Mouse (Mus musculus) forebrain, embryonic 12.5 days (tissue): ENCODE measurements around the gene Utrn. TPM values are rescaled to one million over a fixed set of nuclear protein-coding genes. Genes with fewer than 3 reads are reported as not detected.
A peak's percentile ranks its signal among the peaks of the same experiment; 100 is the strongest.

Source experiments
- ATAC-seq: fragments of 200-750 bp; cut with Nextera tagmentation; 2 replicates; pipeline ENCODE4 v1.8.0; 2017; ENCODE audit warnings: moderate TSS enrichment; ENCODE audit not compliant: low FRiP score
- H3K27ac ChIP-seq: fragments of 300-500 bp; sonication (generic); 2 replicates; pipeline ENCODE4 v1.5.1; 2016; ENCODE audit warnings: mild to moderate bottlenecking
- H3K27me3 ChIP-seq: fragments of 300-500 bp; sonication (generic); 2 replicates; pipeline ENCODE4 v1.6.1; 2016; ENCODE audit warnings: mild to moderate bottlenecking
- H3K36me3 ChIP-seq: fragments of 300-500 bp; sonication (generic); replicated peaks from 2 replicates; pipeline ENCODE4 v1.6.1; 2016; ENCODE audit warnings: mild to moderate bottlenecking
- H3K4me1 ChIP-seq: fragments of 300-500 bp; sonication (generic); 2 replicates; pipeline ENCODE4 v1.6.1; 2016
- H3K4me2 ChIP-seq: fragments of 300-500 bp; sonication (generic); 2 replicates; pipeline ENCODE4 v1.6.1; 2016; ENCODE audit warnings: mild to moderate bottlenecking, moderate library complexity
- H3K4me3 ChIP-seq: fragments of 300-500 bp; sonication (generic); replicated peaks from 2 replicates; pipeline ENCODE4 v1.5.1; 2016; ENCODE audit warnings: mild to moderate bottlenecking
- H3K9ac ChIP-seq: fragments of 300-500 bp; sonication (generic); 2 replicates; pipeline ENCODE4 v1.6.1; 2016; ENCODE audit warnings: mild to moderate bottlenecking
- H3K9me3 ChIP-seq: fragments of 300-500 bp; sonication (generic); 2 replicates; pipeline ENCODE4 v1.6.1; 2016
- WGBS: fragments of 180-500 bp; shearing (Covaris S2); methylation state at CpG from one replicate; pipeline ENCODE4 v1.1.7; 2016; 5-methylcytosine and 5-hydroxymethylcytosine counted together
- polyA plus RNA-seq: library from polyadenylated mRNA; unstranded; fragments of >200 nt; fragmentation: Nextera tagmentation; extraction: Ambion mirVana; gene quantifications from 2 replicates; pipeline ENCODE4 v1.2.1, GENCODE M21; 2016

The Utrn gene
- polyA plus RNA-seq, 1 experiment from 2014 or later, result 34.3 TPM

GRCm38 (mm10) chr10:12805826-12806225, 63.3 kb downstream of the Utrn start:
- Histone ChIP-seq H3K4me1 (peaks cover 7% of the 10 kb centered on the region; the same call in 1 of the 2 replicates), H3K36me3 (no peaks in the 10 kb centered on the region), H3K4me3 (no peak overlapping the region), H3K9ac (no peak overlapping the region), H3K27me3 (no peaks in the 10 kb centered on the region), H3K27ac (no peak overlapping the region), H3K9me3 (no peaks in the 10 kb centered on the region), H3K4me2 (no peak overlapping the region)
- 84% methylated on average over 2 of the region's 2 CpGs for WGBS
- ATAC-seq, result no peak

GRCm38 (mm10) chr10:12803939-12804338, 65.2 kb downstream of the Utrn start:
- 80% methylated on average over 1 of the region's 1 CpGs for WGBS
- H3K27ac ChIP-seq, result no peak overlapping the region
- no peak for ATAC-seq

GRCm38 (mm10) chr10:12799416-12799815, 69.7 kb downstream of the Utrn start:
- H3K27ac ChIP-seq, result no peak overlapping the region
- 94% methylated on average over 2 of the region's 2 CpGs for WGBS
- no peak overlapping the region for H3K4me3 ChIP-seq
- no peaks in the 10 kb centered on the region for H3K9me3 ChIP-seq
- H3K4me1 ChIP-seq, result peaks cover 9% of the 10 kb centered on the region
- ATAC-seq, result no peak
- no peaks in the 10 kb centered on the region for H3K36me3 ChIP-seq
- H3K27me3 ChIP-seq, result no peaks in the 10 kb centered on the region
- no peak overlapping the region for H3K9ac ChIP-seq
- no peak overlapping the region for H3K4me2 ChIP-seq

More at GRCm38 (mm10) chr10:12803939-12804338, 65.2 kb downstream of the Utrn start:
- H3K4me1 ChIP-seq, result peaks cover 7% of the 10 kb centered on the region; the same call in 1 of the 2 replicates
- H3K4me3 ChIP-seq, result no peak overlapping the region
- no peaks in the 10 kb centered on the region for H3K9me3 ChIP-seq
- H3K27me3 ChIP-seq, result no peaks in the 10 kb centered on the region
- no peaks in the 10 kb centered on the region for H3K36me3 ChIP-seq
- H3K4me2 ChIP-seq, result no peak overlapping the region
- no peak overlapping the region for H3K9ac ChIP-seq

GRCm38 (mm10) chr10:12798248-12798647, 70.9 kb downstream of the Utrn start:
- Histone ChIP-seq H3K4me1 (peaks cover 9% of the 10 kb centered on the region), H3K9me3 (no peaks in the 10 kb centered on the region), H3K36me3 (no peaks in the 10 kb centered on the region), H3K4me2 (no peak overlapping the region), H3K4me3 (no peak overlapping the region), H3K27me3 (no peaks in the 10 kb centered on the region), H3K9ac (no peak overlapping the region), H3K27ac (no peak overlapping the region)
- 92% methylated on average over 4 of the region's 4 CpGs for WGBS
- no peak for ATAC-seq

- Histone ChIP-seq H3K4me1 (peaks cover 16% of the 10 kb centered on the region), H3K9me3 (no peaks in the 10 kb centered on the region), H3K27ac (no peak overlapping the region), H3K27me3 (no peaks in the 10 kb centered on the region), H3K4me3 (no peak overlapping the region), H3K9ac (no peak overlapping the region), H3K4me2 (no peak overlapping the region), H3K36me3 (no peaks in the 10 kb centered on the region)
- WGBS, result 83% methylated on average over 1 of the region's 1 CpGs
- no peak; the same call in 1 of the 2 replicates for ATAC-seq
These were observed 72.7 kb downstream of the Utrn start for GRCm38 (mm10) chr10:12796510-12796840.

GRCm38 (mm10) chr10:12795796-12796509, 73.2 kb downstream of the Utrn start:
- Histone ChIP-seq H3K27ac (no peak overlapping the region), H3K9me3 (no peaks in the 10 kb centered on the region), H3K27me3 (no peaks in the 10 kb centered on the region), H3K9ac (no peak overlapping the region), H3K4me1 (peaks cover 16% of the 10 kb centered on the region), H3K4me2 (no peak overlapping the region), H3K4me3 (no peak overlapping the region), H3K36me3 (no peaks in the 10 kb centered on the region)
- ATAC-seq, result no peak; the same call in 1 of the 2 replicates
- WGBS, result 66% methylated on average over 8 of the region's 8 CpGs

GRCm38 (mm10) chr10:12792049-12792448, 77.1 kb downstream of the Utrn start:
- Histone ChIP-seq H3K27ac (no peak overlapping the region), H3K4me2 (no peak overlapping the region), H3K27me3 (no peaks in the 10 kb centered on the region), H3K9me3 (no peaks in the 10 kb centered on the region), H3K9ac (no peak overlapping the region), H3K4me1 (peaks cover 16% of the 10 kb centered on the region), H3K36me3 (no peaks in the 10 kb centered on the region), H3K4me3 (no peak overlapping the region)
- 0 out of 2 replicates have a peak, but pooled peaks have one; percentile 33 for ATAC-seq
- 6% methylated on average over 6 of the region's 6 CpGs for WGBS

- Histone ChIP-seq H3K9ac (no peak overlapping the region), H3K27me3 (no peaks in the 10 kb centered on the region), H3K4me3 (no peak overlapping the region), H3K4me2 (no peak overlapping the region), H3K36me3 (no peaks in the 10 kb centered on the region), H3K27ac (no peak overlapping the region), H3K9me3 (no peaks in the 10 kb centered on the region), H3K4me1 (peaks cover 7% of the 10 kb centered on the region)
- 71% methylated on average over 3 of the region's 3 CpGs for WGBS
- ATAC-seq, result no peak
These were observed 78.3 kb downstream of the Utrn start for GRCm38 (mm10) chr10:12790881-12791280.

- no peaks in the 10 kb centered on the region for H3K27me3 ChIP-seq
- no peak for ATAC-seq
- H3K9ac ChIP-seq, result no peak overlapping the region
- no peak overlapping the region for H3K4me3 ChIP-seq
- WGBS, result 93% methylated on average over 1 of the region's 1 CpGs
- H3K4me1 ChIP-seq, result peaks cover 6% of the 10 kb centered on the region
- H3K9me3 ChIP-seq, result no peaks in the 10 kb centered on the region
- H3K4me2 ChIP-seq, result no peak overlapping the region
- H3K27ac ChIP-seq, result no peak overlapping the region
- H3K36me3 ChIP-seq, result no peaks in the 10 kb centered on the region
These were observed 80.6 kb downstream of the Utrn start for GRCm38 (mm10) chr10:12788529-12788928.

- Histone ChIP-seq H3K9me3 (no peaks in the 10 kb centered on the region), H3K4me3 (no peak overlapping the region), H3K27me3 (no peaks in the 10 kb centered on the region), H3K4me1 (peaks cover 6% of the 10 kb centered on the region), H3K27ac (no peak overlapping the region), H3K9ac (no peak overlapping the region), H3K4me2 (no peak overlapping the region), H3K36me3 (no peaks in the 10 kb centered on the region)
- WGBS, result 87% methylated on average over 6 of the region's 6 CpGs
- ATAC-seq, result no peak
These were observed 81.2 kb downstream of the Utrn start for GRCm38 (mm10) chr10:12787965-12788364.

GRCm38 (mm10) chr10:12785299-12785698, 83.9 kb downstream of the Utrn start:
- no peaks in the 10 kb centered on the region for H3K9me3 ChIP-seq
- H3K9ac ChIP-seq, result no peak overlapping the region
- H3K27me3 ChIP-seq, result no peaks in the 10 kb centered on the region
- H3K4me1 ChIP-seq, result no peaks in the 10 kb centered on the region
- WGBS, result 91% methylated on average over 5 of the region's 5 CpGs
- no peak overlapping the region for H3K27ac ChIP-seq
- H3K36me3 ChIP-seq, result no peaks in the 10 kb centered on the region
- no peak overlapping the region for H3K4me3 ChIP-seq
- H3K4me2 ChIP-seq, result no peak overlapping the region
- ATAC-seq, result no peak

- H3K4me1 ChIP-seq, result no peaks in the 10 kb centered on the region
- H3K9ac ChIP-seq, result no peak overlapping the region
- no peak overlapping the region for H3K4me2 ChIP-seq
- no peak overlapping the region for H3K27ac ChIP-seq
- no peaks in the 10 kb centered on the region for H3K36me3 ChIP-seq
- H3K27me3 ChIP-seq, result no peaks in the 10 kb centered on the region
- H3K9me3 ChIP-seq, result no peaks in the 10 kb centered on the region
- ATAC-seq, result no peak
- H3K4me3 ChIP-seq, result no peak overlapping the region
- 84% methylated on average over 4 of the region's 4 CpGs for WGBS
These were observed 87.7 kb downstream of the Utrn start for GRCm38 (mm10) chr10:12781381-12781907.

- no peak for ATAC-seq
- Histone ChIP-seq H3K4me3 (no peak overlapping the region), H3K4me2 (no peak overlapping the region), H3K9ac (no peak overlapping the region), H3K4me1 (no peaks in the 10 kb centered on the region), H3K27ac (no peak overlapping the region), H3K36me3 (no peaks in the 10 kb centered on the region), H3K27me3 (no peaks in the 10 kb centered on the region), H3K9me3 (no peaks in the 10 kb centered on the region)
- WGBS, result 53% methylated on average over 6 of the region's 6 CpGs
These were observed 96.0 kb downstream of the Utrn start for GRCm38 (mm10) chr10:12773178-12773577.
